In genomic region chr8:92008616-92009610, GRCm38 (mm10) we compare ENCODE assay signal across 15 mouse cellular contexts.
A peak's percentile ranks its signal among the peaks of the same experiment; 100 is the strongest.
DNase-seq lines count a peak whose midpoint lies in the region; ATAC-seq lines count a peak whose summit lies in the region.
"Had no signal": no experiment of that assay in that cellular context is flagged by ENCODE, and none has a peak within 500 bp of the region (broad histone marks: within the 10 kb centered on the region; RNA-seq: fewer than 3 reads in every experiment).

No protein-coding gene starts in this region.

- no peaks in the 10 kb centered on the region for H3K9me3 ChIP-seq in kidney, embryonic 14.5 days (ENCODE audit: control insufficient read depth, low read length)
- no peaks in the 10 kb centered on the region for H3K9me3 ChIP-seq in midbrain, embryonic 16.5 days (replicated peaks; ENCODE audit: control insufficient read depth, low read length, poor library complexity, severe bottlenecking)
- H3K9me3 ChIP-seq: embryonic facial prominence, embryonic 13.5 days; forebrain, embryonic 12.5 days; heart, embryonic 15.5 days; neural tube, embryonic 13.5 days had no signal

- H3K36me3 ChIP-seq in kidney, embryonic 14.5 days (ENCODE audit: control insufficient read depth, insufficient read depth, low read length) = no peaks in the 10 kb centered on the region
- no peaks in the 10 kb centered on the region for H3K36me3 ChIP-seq in midbrain, embryonic 16.5 days (ENCODE audit: control insufficient read depth, insufficient read depth, low read length)
- H3K36me3 ChIP-seq: embryonic facial prominence, embryonic 13.5 days; forebrain, embryonic 12.5 days; heart, embryonic 15.5 days; neural tube, embryonic 13.5 days had no signal

- no peaks in the 10 kb centered on the region for H3K4me1 ChIP-seq in kidney, embryonic 14.5 days (ENCODE audit: control insufficient read depth, insufficient read depth, low read length)
- no peaks in the 10 kb centered on the region for H3K4me1 ChIP-seq in midbrain, embryonic 16.5 days (ENCODE audit: control insufficient read depth, insufficient read depth, low read length)
- H3K4me1 ChIP-seq: heart, embryonic 15.5 days had no signal

- 29% methylated on average over 14 of the region's 14 CpGs for WGBS in kidney, embryonic 14.5 days
- WGBS in midbrain, embryonic 16.5 days = 71% methylated on average over 14 of the region's 14 CpGs

- ATAC-seq in kidney, embryonic 14.5 days (ENCODE audit: low FRiP score, low TSS enrichment) = no peak
- ATAC-seq in midbrain, embryonic 16.5 days = no peak

- peaks cover 20% of the 10 kb centered on the region; the same call in 1 of the 2 replicates for H3K27me3 ChIP-seq in kidney, embryonic 14.5 days (ENCODE audit: control insufficient read depth, insufficient read depth, low read length)
- H3K27me3 ChIP-seq in midbrain, embryonic 16.5 days (ENCODE audit: control insufficient read depth, insufficient read depth, low read depth, low read length) = no peaks in the 10 kb centered on the region

- H3K9ac ChIP-seq in kidney, embryonic 14.5 days (ENCODE audit: low read depth, low read length) = no peak overlapping the region
- H3K9ac ChIP-seq in midbrain, embryonic 16.5 days (ENCODE audit: low read depth, low read length) = no peak overlapping the region
- H3K9ac ChIP-seq: embryonic facial prominence, embryonic 13.5 days; forebrain, embryonic 12.5 days; heart, embryonic 15.5 days; lung, embryonic 14.5 days; neural tube, embryonic 13.5 days had no signal

- DNase-seq in adrenal gland, adult 8-10 months = peak; percentile 12
- no peak for DNase-seq in adrenal gland, adult 18-20 months (ENCODE audit: low spot score in 2 of 2)
- DNase-seq in kidney, adult 11 months = peak; percentile 60
- DNase-seq in kidney, adult 8-10 months = peak; percentile 25 to 62
- no peak for DNase-seq in c-Kit-positive CD71-positive TER-119-positive erythroid progenitor cells, embryonic 14.5 days (ENCODE audit: low spot score)
- no peak for DNase-seq in thymus, postnatal 14 days
- DNase-seq: cerebellum, postnatal 14 days; lung, embryonic 14.5 days; thymus, postnatal 4 days had no signal

- H3K4me3 ChIP-seq in kidney, embryonic 14.5 days (ENCODE audit: low read length) = no peak overlapping the region
- no peak overlapping the region for H3K4me3 ChIP-seq in midbrain, embryonic 16.5 days (ENCODE audit: low read depth, low read length)
- H3K4me3 ChIP-seq: embryonic facial prominence, embryonic 13.5 days; forebrain, embryonic 12.5 days; heart, embryonic 15.5 days; neural tube, embryonic 13.5 days had no signal

- no peak overlapping the region for H3K4me2 ChIP-seq in kidney, embryonic 14.5 days (replicated peaks; ENCODE audit: low read depth, low read length)
- H3K4me2 ChIP-seq in midbrain, embryonic 16.5 days (ENCODE audit: low read length) = no peak overlapping the region
- H3K4me2 ChIP-seq: embryonic facial prominence, embryonic 13.5 days; forebrain, embryonic 12.5 days; heart, embryonic 15.5 days; lung, embryonic 14.5 days; neural tube, embryonic 13.5 days had no signal

- H3K27ac ChIP-seq in kidney, embryonic 14.5 days (ENCODE audit: low read depth, low read length) = no peak overlapping the region
- H3K27ac ChIP-seq in midbrain, embryonic 16.5 days (ENCODE audit: low read length) = no peak overlapping the region
- H3K27ac ChIP-seq: embryonic facial prominence, embryonic 13.5 days; forebrain, embryonic 12.5 days; heart, embryonic 15.5 days; neural tube, embryonic 13.5 days had no signal

Comparison
In these comparisons a context has a peak if more than half of its experiments do, and no peak if none do; other contexts are left out.
1. DNase-seq: peak in adrenal gland, adult 8-10 months (single experiment), kidney, adult 11 months (single experiment) and kidney, adult 8-10 months (2 of 2); none in adrenal gland, adult 18-20 months (0 of 2), c-Kit-positive CD71-positive TER-119-positive erythroid progenitor cells, embryonic 14.5 days (single experiment) and thymus, postnatal 14 days (single experiment).